Mouse (Mus musculus): Measurements from ENCODE around the gene Kcmf1. TPM values are rescaled to one million over a fixed set of nuclear protein-coding genes. Genes with fewer than 3 reads are reported as not detected.

Gene Kcmf1
- total RNA-seq, 4 experiments from 2014 or later: 86.4 to 102 (median 90.7) TPM

Other genes starting within 250 kb of the Kcmf1 start
- gene Tcf7l1, start 110.7 kb downstream of the Kcmf1 start, total RNA-seq (2022): 1 to 10 TPM; 6.8 to 9.2 (median 7.9) TPM
- 100 to 1,000 TPM in 1 of 4 experiments, 10 to 100 TPM in 3; 69.4 to 102 (median 73.2) TPM for gene Tmsb10, start 58.8 kb upstream of the Kcmf1 start, total RNA-seq (2022)

Data from heart, adult 8-10 months (tissue).